Mouse (Mus musculus) MEL (cell line): Measurements from ENCODE around the gene Pms1.

Experiments used
- CHD2 ChIP-seq: IDR thresholded peaks from 2 replicates; pipeline ENCODE4 v1.6.1; 2011; ENCODE audit warnings: low read length, improper control_type of control experiment
- CTCF ChIP-seq, 3 experiments: IDR thresholded peaks in 2 of 3; conservative IDR thresholded peaks in 1 of 3; 2 replicates each; pipeline ENCODE4 v1.5.1; 2011 to 2012; ENCODE audit warnings: low read length in 3 of 3, low read depth in 2 of 3, mild to moderate bottlenecking in 2 of 3, improper control_type of control experiment in 1 of 3, inconsistent platforms in 1 of 3, mixed read lengths in 1 of 3, moderate library complexity in 1 of 3; ENCODE audit not compliant: control insufficient read depth in 1 of 3, insufficient read depth in 1 of 3, poor library complexity in 1 of 3, severe bottlenecking in 1 of 3
- EP300 ChIP-seq, 2 experiments: IDR thresholded peaks; 2 replicates each; pipeline ENCODE4 v1.6.1; 2011; ENCODE audit warnings: improper control_type of control experiment in 2 of 2, low read length in 2 of 2, low read depth in 1 of 2, mild to moderate bottlenecking in 1 of 2
- GABPA ChIP-seq: IDR thresholded peaks from 2 replicates; pipeline ENCODE4 v1.6.1; 2012; ENCODE audit warnings: low read depth, mild to moderate bottlenecking, inconsistent platforms, low read length, improper control_type of control experiment, moderate library complexity
- GATA1 ChIP-seq: IDR thresholded peaks from 2 replicates; pipeline ENCODE4 v1.6.1; 2011; ENCODE audit warnings: low read depth, low read length, improper control_type of control experiment
- KAT2A ChIP-seq: conservative IDR thresholded peaks from 2 replicates; pipeline ENCODE4 v1.6.1; 2012; ENCODE audit warnings: low read depth, low read length, improper control_type of control experiment, inconsistent platforms
- MAFK ChIP-seq: IDR thresholded peaks from 2 replicates; pipeline ENCODE4 v1.6.1; 2011; ENCODE audit warnings: low read depth, mild to moderate bottlenecking, low read length, improper control_type of control experiment, borderline replicate concordance
- MAX ChIP-seq: IDR thresholded peaks from 2 replicates; pipeline ENCODE4 v1.6.1; 2011; ENCODE audit warnings: low read length, improper control_type of control experiment
- MEF2A ChIP-seq: IDR thresholded peaks from 2 replicates; pipeline ENCODE4 v1.6.1; 2014; ENCODE audit warnings: low read depth, mild to moderate bottlenecking, inconsistent platforms, low read length, improper control_type of control experiment; ENCODE audit not compliant: poor library complexity, insufficient replicate concordance, severe bottlenecking; ENCODE audit errors: extremely low read depth
- MXI1 ChIP-seq: IDR thresholded peaks from 2 replicates; pipeline ENCODE4 v1.6.1; 2011; ENCODE audit warnings: mild to moderate bottlenecking, low read depth, low read length, improper control_type of control experiment
- MYC ChIP-seq: IDR thresholded peaks from 2 replicates; pipeline ENCODE4 v1.6.1; 2011; ENCODE audit warnings: low read depth, mild to moderate bottlenecking, low read length, improper control_type of control experiment, moderate library complexity
- POLR2A ChIP-seq, 2 experiments: IDR thresholded peaks; 2 replicates each; pipeline ENCODE4 v1.6.1; 2011 to 2012; ENCODE audit warnings: low read length in 2 of 2, mild to moderate bottlenecking in 2 of 2, control low read depth in 1 of 2, improper control_type of control experiment in 1 of 2, low read depth in 1 of 2, moderate library complexity in 1 of 2; ENCODE audit not compliant: control insufficient read depth in 1 of 2, insufficient read depth in 1 of 2, poor library complexity in 1 of 2
- TBP ChIP-seq: IDR thresholded peaks from 2 replicates; pipeline ENCODE4 v1.8.0; 2011; ENCODE audit warnings: low read depth, low read length, improper control_type of control experiment

DNA sequence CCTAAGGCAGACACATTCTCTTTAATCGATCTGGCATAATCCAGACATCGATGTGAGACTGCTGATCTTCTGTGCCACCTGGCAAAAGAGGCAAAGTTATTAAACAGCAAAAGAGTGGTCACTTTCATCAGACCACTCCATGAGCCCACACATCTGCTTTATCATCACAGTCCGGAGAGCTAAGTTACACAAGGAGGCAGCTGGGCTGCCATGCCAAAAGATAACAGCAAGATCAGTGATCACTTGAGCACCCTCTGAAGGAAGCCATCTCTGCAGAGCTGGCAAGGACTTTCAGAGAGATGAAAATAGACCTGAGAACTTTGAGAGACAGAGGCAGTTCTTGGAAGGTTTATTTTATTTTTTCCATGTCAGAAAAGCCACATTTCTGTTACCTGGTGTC lies 102.3 kb downstream of the Pms1 start:
- TF ChIP-seq CHD2 = no peak
- TF ChIP-seq POLR2A (IDR thresholded peaks at IDR 0.05; ENCODE audit: control insufficient read depth in 1 of 2, insufficient read depth in 1 of 2, low read depth in 1 of 2, low read length in 2 of 2, poor library complexity in 1 of 2) = no peak
- no peak for TF ChIP-seq CTCF (IDR thresholded peaks at IDR 0.05 in 2 of 3, conservative IDR thresholded peaks at IDR 0.05 in 1 of 3; ENCODE audit: control insufficient read depth in 1 of 3, insufficient read depth in 1 of 3, low read depth in 2 of 3, low read length in 3 of 3, poor library complexity in 1 of 3, severe bottlenecking in 1 of 3)
- TF ChIP-seq MEF2A = no peak
- no peak for TF ChIP-seq EP300 (IDR thresholded peaks at IDR 0.05; ENCODE audit: low read depth in 1 of 2, low read length in 2 of 2)
- TF ChIP-seq KAT2A = no peak
- no peak for TF ChIP-seq GABPA
- 0 out of 2 replicates have a peak, but pooled peaks have one; percentile 15 for TF ChIP-seq GATA1
- TF ChIP-seq TBP = no peak
- TF ChIP-seq MXI1 = no peak
- TF ChIP-seq MYC = no peak
- TF ChIP-seq MAFK = no peak
- TF ChIP-seq MAX = no peak
